ENCODE assay signal across 10 mouse cellular contexts in the genomic region with DNA sequence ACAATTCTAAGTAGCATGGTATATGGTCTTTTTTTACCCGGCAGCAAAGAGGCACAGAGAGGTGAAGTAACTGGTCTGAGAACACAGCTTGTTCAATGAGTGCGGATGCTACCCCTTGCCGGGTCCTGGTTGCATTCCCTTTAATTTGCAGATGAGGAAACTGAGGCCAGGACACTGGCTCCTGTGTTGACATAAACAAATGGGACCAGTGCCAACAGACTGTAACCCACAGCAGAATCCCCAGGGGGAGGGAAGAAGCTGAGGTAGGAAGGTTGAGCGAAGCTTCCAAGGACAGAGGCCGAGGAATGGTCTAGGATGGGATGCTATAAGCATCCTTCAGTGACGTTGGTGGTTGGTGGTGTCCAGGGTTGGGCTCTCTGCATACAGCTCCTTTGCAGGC. TPM values are rescaled to one million over a fixed set of nuclear protein-coding genes. Genes with fewer than 3 reads are reported as not detected.
DNase-seq lines count a peak whose midpoint lies in the region; ATAC-seq and TF ChIP-seq lines count a peak whose summit lies in the region.
"Had no signal": no experiment of that assay in that cellular context is flagged by ENCODE, and none has a peak within 500 bp of the region (broad histone marks: within the 10 kb centered on the region; RNA-seq: fewer than 3 reads in every experiment).

No protein-coding gene starts in this region.

- DNase-seq in heart, adult 11 months = peak; percentile 87
- DNase-seq in heart, postnatal 10 days = no peak
- no peak for DNase-seq in stomach, postnatal 0 days (ENCODE audit: low spot score)
- no peak for DNase-seq in left cerebral cortex, postnatal 4 days
- DNase-seq in lung, adult 2 months = no peak
- DNase-seq: kidney, adult 8-10 months had no signal

- H3K9me3 ChIP-seq in stomach, embryonic 14.5 days (ENCODE audit: control insufficient read depth, low read depth, low read length) = no peaks in the 10 kb centered on the region
- H3K9me3 ChIP-seq in stomach, postnatal 0 days (ENCODE audit: control insufficient read depth, low read length) = no peaks in the 10 kb centered on the region
- H3K9me3 ChIP-seq in limb, embryonic 13.5 days = 0 out of 2 replicates have a peak, but pooled peaks cover 4% of the 10 kb centered on the region
- H3K9me3 ChIP-seq in stomach, embryonic 15.5 days = no peaks in the 10 kb centered on the region

- no peak for TF ChIP-seq EP300 in stomach, postnatal 0 days (optimal IDR thresholded peaks at IDR 0.05)

- intact Hi-C loops in heart, postnatal 10 days (cut with DNase I) = no loop called here
- intact Hi-C loops in left cerebral cortex, postnatal 4 days (cut with DNase I) = no loop called here

- ATAC-seq in stomach, embryonic 14.5 days (ENCODE audit: insufficient number of reproducible peaks, insufficient read depth, low FRiP score, low read depth) = no peak
- ATAC-seq in stomach, postnatal 0 days (ENCODE audit: low FRiP score, low TSS enrichment) = no peak
- no peak for ATAC-seq in limb, embryonic 13.5 days (ENCODE audit: low FRiP score, low read depth)
- no peak for ATAC-seq in stomach, embryonic 15.5 days (ENCODE audit: insufficient read depth, low FRiP score, low read depth)

- H3K36me3 ChIP-seq in stomach, embryonic 14.5 days (ENCODE audit: control insufficient read depth, insufficient read depth, low read length) = no peaks in the 10 kb centered on the region
- H3K36me3 ChIP-seq in stomach, postnatal 0 days (ENCODE audit: control insufficient read depth, insufficient read depth, low read length) = no peaks in the 10 kb centered on the region
- no peaks in the 10 kb centered on the region for H3K36me3 ChIP-seq in limb, embryonic 13.5 days
- H3K36me3 ChIP-seq in stomach, embryonic 15.5 days = no peaks in the 10 kb centered on the region

- H3K27me3 ChIP-seq in stomach, embryonic 14.5 days (ENCODE audit: control insufficient read depth, insufficient read depth, low read length) = peaks cover 16% of the 10 kb centered on the region
- H3K27me3 ChIP-seq in stomach, postnatal 0 days (ENCODE audit: control insufficient read depth, insufficient read depth, low read length) = no peaks in the 10 kb centered on the region
- H3K27me3 ChIP-seq in limb, embryonic 13.5 days = peaks cover 53% of the 10 kb centered on the region
- peaks cover 23% of the 10 kb centered on the region for H3K27me3 ChIP-seq in stomach, embryonic 15.5 days (replicated peaks)

- H3K9ac ChIP-seq in stomach, embryonic 14.5 days (replicated peaks; ENCODE audit: low read depth, low read length) = no peak overlapping the region
- no peak overlapping the region for H3K9ac ChIP-seq in stomach, postnatal 0 days (ENCODE audit: low read length)
- no peak overlapping the region for H3K9ac ChIP-seq in limb, embryonic 13.5 days
- H3K9ac ChIP-seq in stomach, embryonic 15.5 days = no peak overlapping the region

- peaks cover 12% of the 10 kb centered on the region; the same call in 1 of the 2 replicates for H3K4me1 ChIP-seq in stomach, embryonic 14.5 days (ENCODE audit: control insufficient read depth, insufficient read depth, low read length)
- H3K4me1 ChIP-seq in stomach, postnatal 0 days (replicated peaks; ENCODE audit: control insufficient read depth, insufficient read depth) = peaks cover 3% of the 10 kb centered on the region; the same call in 1 of the 2 replicates
- H3K4me1 ChIP-seq in limb, embryonic 13.5 days = peaks cover 18% of the 10 kb centered on the region
- H3K4me1 ChIP-seq in stomach, embryonic 15.5 days = peaks cover 17% of the 10 kb centered on the region
- peaks cover 5% of the 10 kb centered on the region for H3K4me1 ChIP-seq in lung, adult 2 months (ENCODE audit: control insufficient read depth, insufficient read depth, low read length)

- WGBS in stomach, embryonic 14.5 days = 41% methylated on average over 6 of the region's 6 CpGs
- WGBS in stomach, postnatal 0 days = 54% methylated on average over 6 of the region's 6 CpGs
- 48% methylated on average over 6 of the region's 6 CpGs for WGBS in limb, embryonic 13.5 days
- WGBS in stomach, embryonic 15.5 days = 46% methylated on average over 6 of the region's 6 CpGs
- 55% methylated on average over 6 of the region's 6 CpGs for WGBS in lung, adult 2 months

- no peak for TF ChIP-seq POLR2A in lung, adult 2 months (IDR thresholded peaks at IDR 0.05; ENCODE audit: borderline replicate concordance, extremely low read depth, low read depth, low read length)

- H3K27ac ChIP-seq in stomach, embryonic 14.5 days (ENCODE audit: low read length) = no peak overlapping the region
- H3K27ac ChIP-seq in stomach, postnatal 0 days (replicated peaks) = no peak overlapping the region
- H3K27ac ChIP-seq in limb, embryonic 13.5 days = no peak overlapping the region
- no peak overlapping the region for H3K27ac ChIP-seq in stomach, embryonic 15.5 days

- peak overlapping the region; percentile 69 for H3K4me2 ChIP-seq in stomach, embryonic 14.5 days (replicated peaks; ENCODE audit: low read depth, low read length)
- no peak overlapping the region for H3K4me2 ChIP-seq in stomach, postnatal 0 days (replicated peaks; ENCODE audit: low read depth)
- H3K4me2 ChIP-seq in limb, embryonic 13.5 days (replicated peaks) = peak overlapping the region; percentile 68
- peak overlapping the region; percentile 73; the same call in 1 of the 2 replicates for H3K4me2 ChIP-seq in stomach, embryonic 15.5 days

- peak overlapping the region; percentile 34; the same call in 1 of the 2 replicates for H3K4me3 ChIP-seq in stomach, embryonic 14.5 days (ENCODE audit: low read depth, low read length)
- H3K4me3 ChIP-seq in stomach, postnatal 0 days (ENCODE audit: low read depth, low read length) = no peak overlapping the region
- peak overlapping the region; percentile 40; the same call in 1 of the 2 replicates for H3K4me3 ChIP-seq in limb, embryonic 13.5 days
- H3K4me3 ChIP-seq in stomach, embryonic 15.5 days (replicated peaks) = no peak overlapping the region
- no peak overlapping the region for H3K4me3 ChIP-seq in lung, adult 2 months (replicated peaks; ENCODE audit: extremely low read depth, low read depth, low read length)

- no peak for TF ChIP-seq CTCF in stomach, postnatal 0 days (IDR thresholded peaks at IDR 0.05; ENCODE audit: low read depth)
- no peak for TF ChIP-seq CTCF in lung, adult 2 months (IDR thresholded peaks at IDR 0.05; ENCODE audit: insufficient read depth, low read length)

RNA-seq across cellular contexts. Expression of a gene that starts 0.4 kb away (rescaled TPM):
- total RNA-seq in heart, postnatal 10 days (2021) = not detected
- 4.2 and 5.9 TPM in 2 replicates for polyA plus RNA-seq in stomach, embryonic 14.5 days (2014; fragmentation: Nextera tagmentation; extraction: Ambion mirVana)
- 0.78 and 0.92 TPM in 2 replicates for polyA plus RNA-seq in stomach, postnatal 0 days (2015; fragmentation: Nextera tagmentation; extraction: Ambion mirVana)
- 3.7 and 4.9 TPM in 2 replicates for polyA plus RNA-seq in limb, embryonic 13.5 days (2015; fragmentation: Nextera tagmentation; extraction: Ambion mirVana)
- 3.0 and 4.0 TPM in 2 replicates for polyA plus RNA-seq in stomach, embryonic 15.5 days (2015; fragmentation: Nextera tagmentation; extraction: Ambion mirVana)
- total RNA-seq in left cerebral cortex, postnatal 4 days (2021) = 10 to 100 TPM; 14.6 to 19.9 TPM
- 0.37 and 0.86 TPM in 2 replicates for polyA plus RNA-seq in lung, adult 2 months (2012; rRNA removed)
- total RNA-seq: liver, adult 2 months had no signal
- polyA plus RNA-seq: liver, adult 2 months had no signal

RNA-seq across cellular contexts. Expression of a gene that starts 5.2 kb away (rescaled TPM):
- 10 to 100 TPM; 12.3 to 14.3 TPM for total RNA-seq in heart, postnatal 10 days (2021)
- 29.7 and 31.5 TPM in 2 replicates for polyA plus RNA-seq in stomach, embryonic 14.5 days (2014; fragmentation: Nextera tagmentation; extraction: Ambion mirVana)
- 11.6 and 12.5 TPM in 2 replicates for polyA plus RNA-seq in stomach, postnatal 0 days (2015; fragmentation: Nextera tagmentation; extraction: Ambion mirVana)
- polyA plus RNA-seq in limb, embryonic 13.5 days (2015; fragmentation: Nextera tagmentation; extraction: Ambion mirVana) = 25.8 and 29.0 TPM in 2 replicates
- polyA plus RNA-seq in stomach, embryonic 15.5 days (2015; fragmentation: Nextera tagmentation; extraction: Ambion mirVana) = 23.2 and 25.3 TPM in 2 replicates
- 10 to 100 TPM; 24.7 to 25.7 TPM for total RNA-seq in left cerebral cortex, postnatal 4 days (2021)
- 51.7 and 53.4 TPM in 2 replicates for polyA plus RNA-seq in lung, adult 2 months (2012; rRNA removed)

RNA-seq across cellular contexts. Expression of a gene that starts 11.4 kb away (rescaled TPM):
- total RNA-seq in heart, postnatal 10 days (2021) = 10 to 100 TPM; 43.6 to 45.5 TPM
- polyA plus RNA-seq in stomach, embryonic 14.5 days (2014; fragmentation: Nextera tagmentation; extraction: Ambion mirVana) = 3.6 and 3.7 TPM in 2 replicates
- polyA plus RNA-seq in stomach, postnatal 0 days (2015; fragmentation: Nextera tagmentation; extraction: Ambion mirVana) = 1.4 and 1.6 TPM in 2 replicates
- 1.7 and 2.4 TPM in 2 replicates for polyA plus RNA-seq in limb, embryonic 13.5 days (2015; fragmentation: Nextera tagmentation; extraction: Ambion mirVana)
- polyA plus RNA-seq in stomach, embryonic 15.5 days (2015; fragmentation: Nextera tagmentation; extraction: Ambion mirVana) = 3.9 and 4.1 TPM in 2 replicates
- total RNA-seq in left cerebral cortex, postnatal 4 days (2021) = 10 to 100 TPM in 1 of 2 experiments, 1 to 10 TPM in 1; 8.5 to 10.1 TPM
- 68.3 and 71.1 TPM in 2 replicates for polyA plus RNA-seq in lung, adult 2 months (2012; rRNA removed)

RNA-seq across cellular contexts. Expression of a gene that starts 16.4 kb away (rescaled TPM):
- 10 to 100 TPM; 17.9 to 20.6 TPM for total RNA-seq in heart, postnatal 10 days (2021)
- polyA plus RNA-seq in stomach, embryonic 14.5 days (2014; fragmentation: Nextera tagmentation; extraction: Ambion mirVana) = 72.9 and 83.0 TPM in 2 replicates
- 63.8 and 65.1 TPM in 2 replicates for polyA plus RNA-seq in stomach, postnatal 0 days (2015; fragmentation: Nextera tagmentation; extraction: Ambion mirVana)
- 73.1 and 73.4 TPM in 2 replicates for polyA plus RNA-seq in limb, embryonic 13.5 days (2015; fragmentation: Nextera tagmentation; extraction: Ambion mirVana)
- polyA plus RNA-seq in stomach, embryonic 15.5 days (2015; fragmentation: Nextera tagmentation; extraction: Ambion mirVana) = 71.8 and 79.8 TPM in 2 replicates
- total RNA-seq in left cerebral cortex, postnatal 4 days (2021) = 10 to 100 TPM; 15.1 to 18.4 TPM
- 53.1 and 60.8 TPM in 2 replicates for polyA plus RNA-seq in lung, adult 2 months (2012; rRNA removed)

RNA-seq across cellular contexts. Expression of a gene that starts 16.6 kb away (rescaled TPM):
- 100 to 1,000 TPM in 1 of 2 experiments, 10 to 100 TPM in 1; 94.3 to 104 TPM for total RNA-seq in heart, postnatal 10 days (2021)
- 48.6 and 52.2 TPM in 2 replicates for polyA plus RNA-seq in stomach, embryonic 14.5 days (2014; fragmentation: Nextera tagmentation; extraction: Ambion mirVana)
- polyA plus RNA-seq in stomach, postnatal 0 days (2015; fragmentation: Nextera tagmentation; extraction: Ambion mirVana) = 63.8 and 70.3 TPM in 2 replicates
- polyA plus RNA-seq in limb, embryonic 13.5 days (2015; fragmentation: Nextera tagmentation; extraction: Ambion mirVana) = 61.6 and 65.0 TPM in 2 replicates
- 54.5 and 56.8 TPM in 2 replicates for polyA plus RNA-seq in stomach, embryonic 15.5 days (2015; fragmentation: Nextera tagmentation; extraction: Ambion mirVana)
- 10 to 100 TPM; 23.6 to 24.7 TPM for total RNA-seq in left cerebral cortex, postnatal 4 days (2021)
- polyA plus RNA-seq in lung, adult 2 months (2012; rRNA removed) = 140 and 143 TPM in 2 replicates

Comparison
In these comparisons a context has a peak if more than half of its experiments do, and no peak if none do; other contexts are left out.
1. H3K4me3 ChIP-seq: peak in stomach, embryonic 14.5 days (single experiment) and limb, embryonic 13.5 days (single experiment); none in stomach, postnatal 0 days (single experiment), stomach, embryonic 15.5 days (single experiment) and lung, adult 2 months (single experiment).
2. RNA of a gene that starts 11.4 kb away (polyA plus RNA-seq): 68.3 to 71.1 TPM in lung, adult 2 months; 3.9 to 4.1 TPM in stomach, embryonic 15.5 days, 3.6 to 3.7 TPM in stomach, embryonic 14.5 days, 1.7 to 2.4 TPM in limb, embryonic 13.5 days and 1.4 to 1.6 TPM in stomach, postnatal 0 days; every median in the first group is over 10 times any median in the second.